Mouse (Mus musculus): ENCODE measurements around the gene Aym1. TPM values are rescaled to one million over a fixed set of nuclear protein-coding genes. Genes with fewer than 3 reads are reported as not detected.

Gene Aym1
- polyA plus RNA-seq, 1 experiment from 2014 or later, result not detected

DNA sequence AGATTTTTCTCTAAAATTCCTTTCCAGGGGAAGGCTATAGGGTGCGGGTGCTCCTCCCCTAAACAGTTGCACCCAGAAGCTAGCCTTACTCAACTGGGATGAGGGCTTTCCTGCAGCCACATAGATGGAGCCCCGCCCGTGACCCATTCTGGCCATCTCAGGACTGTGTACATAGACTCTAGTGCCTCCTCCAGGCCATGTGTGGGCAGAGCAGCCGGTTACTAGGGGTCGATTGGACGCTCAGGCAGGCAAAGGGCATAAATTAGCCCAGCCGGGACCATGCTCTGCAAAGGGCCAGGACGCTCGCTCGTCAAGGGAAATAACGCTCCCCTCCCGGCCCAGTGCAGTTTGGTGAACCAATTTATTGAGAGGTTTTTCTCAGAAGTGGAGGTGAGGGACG is 8.5 kb upstream of the Aym1 start:
- H3K27me3 ChIP-seq (ENCODE audit: control insufficient read depth, insufficient read depth, low read length), result peaks cover 88% of the 10 kb centered on the region
- no peaks in the 10 kb centered on the region for H3K4me1 ChIP-seq (ENCODE audit: control insufficient read depth, insufficient read depth, low read length)
- H3K9ac ChIP-seq (ENCODE audit: low read depth, low read length), result no peak overlapping the region
- no peaks in the 10 kb centered on the region for H3K36me3 ChIP-seq (ENCODE audit: control insufficient read depth, insufficient read depth, low read length)
- 13% methylated on average over 13 of the region's 13 CpGs for WGBS (ENCODE audit: insufficient replicate concordance)
- no peak overlapping the region for H3K27ac ChIP-seq (ENCODE audit: low read depth, low read length)
- no peak overlapping the region for H3K4me3 ChIP-seq (ENCODE audit: low read depth, low read length)
- H3K4me2 ChIP-seq, result no peak overlapping the region
- ATAC-seq (replicated peaks; ENCODE audit: insufficient number of reproducible peaks, low FRiP score, low TSS enrichment), result no peak
- no peaks in the 10 kb centered on the region for H3K9me3 ChIP-seq (replicated peaks; ENCODE audit: control insufficient read depth, low read length)

DNA sequence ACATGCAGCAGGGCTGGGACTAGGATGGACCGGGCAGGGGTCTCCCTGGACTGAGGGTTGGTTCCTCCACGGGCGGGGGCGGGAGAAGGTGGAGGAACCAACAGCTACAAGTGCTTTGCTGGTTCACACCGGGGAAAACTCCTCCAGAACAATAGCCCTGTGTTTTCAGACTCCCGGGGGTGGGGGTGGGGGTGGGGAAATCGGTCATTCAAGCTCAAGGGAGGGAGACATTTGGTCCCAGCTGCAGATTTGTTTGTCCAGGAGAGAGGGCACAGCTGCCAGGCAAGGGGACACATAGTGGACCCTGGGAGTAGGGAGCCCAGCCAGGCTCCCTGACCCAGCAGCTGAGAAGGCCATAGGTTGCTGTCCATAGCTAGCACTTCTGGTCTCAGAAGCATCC is 7.9 kb upstream of the Aym1 start:
- 10% methylated on average over 7 of the region's 7 CpGs for WGBS (ENCODE audit: insufficient replicate concordance)
- Histone ChIP-seq H3K36me3 (ENCODE audit: control insufficient read depth, insufficient read depth, low read length) (no peaks in the 10 kb centered on the region), H3K4me1 (ENCODE audit: control insufficient read depth, insufficient read depth, low read length) (no peaks in the 10 kb centered on the region), H3K27me3 (ENCODE audit: control insufficient read depth, insufficient read depth, low read length) (peaks cover 88% of the 10 kb centered on the region), H3K4me3 (ENCODE audit: low read depth, low read length) (no peak overlapping the region), H3K9ac (ENCODE audit: low read depth, low read length) (no peak overlapping the region), H3K4me2 (no peak overlapping the region), H3K9me3 (replicated peaks; ENCODE audit: control insufficient read depth, low read length) (no peaks in the 10 kb centered on the region), H3K27ac (ENCODE audit: low read depth, low read length) (no peak overlapping the region)
- ATAC-seq (replicated peaks; ENCODE audit: insufficient number of reproducible peaks, low FRiP score, low TSS enrichment), result no peak; the same call in 1 of the 2 replicates

DNA sequence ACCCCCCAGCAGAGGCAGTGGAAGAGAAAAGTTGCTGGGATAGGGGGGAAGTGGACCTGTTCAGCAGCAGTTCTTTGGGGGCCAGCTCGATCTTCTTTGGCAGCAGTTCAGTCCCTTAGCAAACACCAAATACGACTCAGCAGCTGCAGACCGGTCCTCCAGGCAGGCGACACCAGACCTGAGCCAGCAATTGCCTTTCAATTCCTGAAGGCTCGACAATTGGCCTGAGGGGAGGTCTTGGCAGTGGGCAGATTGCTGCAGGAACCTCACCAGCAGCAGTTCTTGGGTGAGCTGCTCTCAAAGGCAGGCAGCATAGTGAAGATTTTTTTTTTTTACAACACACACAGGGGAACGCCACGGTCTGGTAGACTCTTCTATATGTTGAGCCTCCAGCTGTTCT is 7.3 kb upstream of the Aym1 start:
- H3K4me1 ChIP-seq (ENCODE audit: control insufficient read depth, insufficient read depth, low read length), result no peaks in the 10 kb centered on the region
- no peaks in the 10 kb centered on the region for H3K9me3 ChIP-seq (replicated peaks; ENCODE audit: control insufficient read depth, low read length)
- H3K27me3 ChIP-seq (ENCODE audit: control insufficient read depth, insufficient read depth, low read length), result peaks cover 85% of the 10 kb centered on the region
- no peak overlapping the region for H3K4me2 ChIP-seq
- no peak overlapping the region for H3K4me3 ChIP-seq (ENCODE audit: low read depth, low read length)
- H3K36me3 ChIP-seq (ENCODE audit: control insufficient read depth, insufficient read depth, low read length), result no peaks in the 10 kb centered on the region
- ATAC-seq (replicated peaks; ENCODE audit: insufficient number of reproducible peaks, low FRiP score, low TSS enrichment), result no peak
- H3K27ac ChIP-seq (ENCODE audit: low read depth, low read length), result no peak overlapping the region
- no peak overlapping the region for H3K9ac ChIP-seq (ENCODE audit: low read depth, low read length)
- 33% methylated on average over 7 of the region's 7 CpGs for WGBS (ENCODE audit: insufficient replicate concordance)

DNA sequence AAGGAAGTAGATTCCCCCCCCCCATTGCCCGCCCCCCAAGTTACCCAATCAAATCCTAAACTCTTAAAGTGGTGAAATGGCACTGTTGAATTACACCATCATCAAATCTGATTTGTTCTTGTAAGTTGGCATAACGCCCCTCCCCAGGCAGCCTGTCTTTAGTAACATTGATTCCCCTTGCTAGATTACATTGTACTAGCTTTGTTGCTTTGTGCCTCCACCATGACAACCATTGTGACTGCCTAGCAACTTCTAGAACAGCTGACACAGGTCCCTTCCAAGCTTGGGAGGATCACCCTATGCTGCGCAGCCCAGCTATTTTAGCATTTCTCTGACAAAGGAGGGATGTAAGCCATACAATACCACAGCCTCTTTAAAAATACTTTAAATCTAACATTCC is 5.3 kb upstream of the Aym1 start:
- Histone ChIP-seq H3K9me3 (replicated peaks; ENCODE audit: control insufficient read depth, low read length) (no peaks in the 10 kb centered on the region), H3K4me2 (no peak overlapping the region), H3K4me3 (ENCODE audit: low read depth, low read length) (no peak overlapping the region), H3K27ac (ENCODE audit: low read depth, low read length) (no peak overlapping the region), H3K27me3 (ENCODE audit: control insufficient read depth, insufficient read depth, low read length) (peaks cover 65% of the 10 kb centered on the region), H3K36me3 (ENCODE audit: control insufficient read depth, insufficient read depth, low read length) (no peaks in the 10 kb centered on the region), H3K4me1 (ENCODE audit: control insufficient read depth, insufficient read depth, low read length) (no peaks in the 10 kb centered on the region), H3K9ac (ENCODE audit: low read depth, low read length) (no peak overlapping the region)
- ATAC-seq (replicated peaks; ENCODE audit: insufficient number of reproducible peaks, low FRiP score, low TSS enrichment), result no peak
- WGBS (ENCODE audit: insufficient replicate concordance), result 81% methylated on average over 3 of the region's 3 CpGs

DNA sequence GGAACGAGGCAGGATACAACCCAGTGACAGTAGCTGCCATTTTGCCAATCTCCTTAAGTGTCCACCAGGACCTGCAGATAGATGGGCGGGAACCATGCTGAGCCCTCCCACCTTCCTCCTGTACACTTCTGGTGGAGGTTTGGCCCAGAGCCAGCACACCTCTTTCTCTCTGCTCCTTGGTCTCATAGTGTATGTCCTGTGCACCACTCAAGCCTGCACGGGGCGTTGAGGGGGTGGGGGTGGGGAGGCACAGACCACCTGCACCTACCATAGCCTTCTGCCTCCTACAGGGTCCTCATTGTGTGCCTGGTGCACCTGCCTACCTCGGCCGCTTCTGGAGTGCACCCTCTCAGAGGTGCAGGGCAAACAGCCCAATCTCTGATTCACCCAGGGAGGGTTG is 4.5 kb upstream of the Aym1 start:
- no peak for ATAC-seq (replicated peaks; ENCODE audit: insufficient number of reproducible peaks, low FRiP score, low TSS enrichment)
- Histone ChIP-seq H3K4me1 (ENCODE audit: control insufficient read depth, insufficient read depth, low read length) (no peaks in the 10 kb centered on the region), H3K27ac (ENCODE audit: low read depth, low read length) (no peak overlapping the region), H3K4me2 (no peak overlapping the region), H3K4me3 (ENCODE audit: low read depth, low read length) (no peak overlapping the region), H3K36me3 (ENCODE audit: control insufficient read depth, insufficient read depth, low read length) (no peaks in the 10 kb centered on the region), H3K9me3 (replicated peaks; ENCODE audit: control insufficient read depth, low read length) (no peaks in the 10 kb centered on the region), H3K27me3 (ENCODE audit: control insufficient read depth, insufficient read depth, low read length) (peaks cover 57% of the 10 kb centered on the region), H3K9ac (ENCODE audit: low read depth, low read length) (no peak overlapping the region)
- 73% methylated on average over 6 of the region's 6 CpGs for WGBS (ENCODE audit: insufficient replicate concordance)

- no peak for ATAC-seq (replicated peaks; ENCODE audit: insufficient number of reproducible peaks, low FRiP score, low TSS enrichment)
Measured at GRCm38 (mm10) chr5:113354311-113354710, 2.8 kb upstream of the Aym1 start.

GRCm38 (mm10) chr5:113357656-113358055 is 562 bp downstream of the Aym1 start:
- no peak for ATAC-seq (replicated peaks; ENCODE audit: insufficient number of reproducible peaks, low FRiP score, low TSS enrichment)
- Histone ChIP-seq H3K9ac (ENCODE audit: low read depth, low read length) (no peak overlapping the region), H3K36me3 (ENCODE audit: control insufficient read depth, insufficient read depth, low read length) (no peaks in the 10 kb centered on the region), H3K27me3 (ENCODE audit: control insufficient read depth, insufficient read depth, low read length) (peaks cover 32% of the 10 kb centered on the region), H3K4me2 (no peak overlapping the region), H3K9me3 (replicated peaks; ENCODE audit: control insufficient read depth, low read length) (no peaks in the 10 kb centered on the region), H3K4me1 (ENCODE audit: control insufficient read depth, insufficient read depth, low read length) (0 out of 2 replicates have a peak, but pooled peaks cover 2% of the 10 kb centered on the region), H3K27ac (ENCODE audit: low read depth, low read length) (no peak overlapping the region), H3K4me3 (ENCODE audit: low read depth, low read length) (no peak overlapping the region)
- 52% methylated on average over 3 of the region's 3 CpGs for WGBS (ENCODE audit: insufficient replicate concordance)

More at GRCm38 (mm10) chr5:113354311-113354710, 2.8 kb upstream of the Aym1 start:
- Histone ChIP-seq H3K4me1 (ENCODE audit: control insufficient read depth, insufficient read depth, low read length) (0 out of 2 replicates have a peak, but pooled peaks cover 2% of the 10 kb centered on the region), H3K9ac (ENCODE audit: low read depth, low read length) (no peak overlapping the region), H3K4me3 (ENCODE audit: low read depth, low read length) (no peak overlapping the region), H3K27me3 (ENCODE audit: control insufficient read depth, insufficient read depth, low read length) (peaks cover 48% of the 10 kb centered on the region), H3K27ac (ENCODE audit: low read depth, low read length) (no peak overlapping the region), H3K4me2 (no peak overlapping the region), H3K36me3 (ENCODE audit: control insufficient read depth, insufficient read depth, low read length) (no peaks in the 10 kb centered on the region), H3K9me3 (replicated peaks; ENCODE audit: control insufficient read depth, low read length) (no peaks in the 10 kb centered on the region)
- WGBS (ENCODE audit: insufficient replicate concordance), result 36% methylated on average over 16 of the region's 16 CpGs

GRCm38 (mm10) chr5:113358833-113359232 is 1.7 kb downstream of the Aym1 start:
- Histone ChIP-seq H3K9me3 (replicated peaks; ENCODE audit: control insufficient read depth, low read length) (no peaks in the 10 kb centered on the region), H3K4me1 (ENCODE audit: control insufficient read depth, insufficient read depth, low read length) (0 out of 2 replicates have a peak, but pooled peaks cover 2% of the 10 kb centered on the region), H3K27ac (ENCODE audit: low read depth, low read length) (no peak overlapping the region), H3K4me3 (ENCODE audit: low read depth, low read length) (no peak overlapping the region), H3K9ac (ENCODE audit: low read depth, low read length) (no peak overlapping the region), H3K4me2 (no peak overlapping the region), H3K36me3 (ENCODE audit: control insufficient read depth, insufficient read depth, low read length) (no peaks in the 10 kb centered on the region), H3K27me3 (ENCODE audit: control insufficient read depth, insufficient read depth, low read length) (peaks cover 21% of the 10 kb centered on the region)
- WGBS (ENCODE audit: insufficient replicate concordance), result 5% methylated on average over 11 of the region's 11 CpGs
- no peak for ATAC-seq (replicated peaks; ENCODE audit: insufficient number of reproducible peaks, low FRiP score, low TSS enrichment)

GRCm38 (mm10) chr5:113361283-113361682 is 4.2 kb downstream of the Aym1 start:
- ATAC-seq (replicated peaks; ENCODE audit: insufficient number of reproducible peaks, low FRiP score, low TSS enrichment), result no peak
- peaks cover 21% of the 10 kb centered on the region for H3K27me3 ChIP-seq (ENCODE audit: control insufficient read depth, insufficient read depth, low read length)
- 75% methylated on average over 7 of the region's 7 CpGs for WGBS (ENCODE audit: insufficient replicate concordance)

More at GRCm38 (mm10) chr5:113361283-113361682, 4.2 kb downstream of the Aym1 start:
- H3K4me2 ChIP-seq, result no peak overlapping the region
- H3K9ac ChIP-seq (ENCODE audit: low read depth, low read length), result no peak overlapping the region
- H3K9me3 ChIP-seq (replicated peaks; ENCODE audit: control insufficient read depth, low read length), result no peaks in the 10 kb centered on the region
- H3K4me1 ChIP-seq (ENCODE audit: control insufficient read depth, insufficient read depth, low read length), result 0 out of 2 replicates have a peak, but pooled peaks cover 2% of the 10 kb centered on the region
- no peak overlapping the region for H3K4me3 ChIP-seq (ENCODE audit: low read depth, low read length)
- H3K27ac ChIP-seq (ENCODE audit: low read depth, low read length), result no peak overlapping the region
- H3K36me3 ChIP-seq (ENCODE audit: control insufficient read depth, insufficient read depth, low read length), result no peaks in the 10 kb centered on the region
